Mouse (Mus musculus) C2C12 (cell line): ENCODE results near the gene C1qtnf1.

Experiments
- CTCF ChIP-seq: IDR thresholded peaks from one replicate; pipeline ENCODE4 v1.5.1; 2011; ENCODE audit not compliant: control insufficient read depth, insufficient read depth, insufficient read length
- MAX ChIP-seq: IDR thresholded peaks from one replicate; pipeline ENCODE4 v1.6.1; 2011; ENCODE audit warnings: mild to moderate bottlenecking, control low read depth
- MYOG ChIP-seq: IDR thresholded peaks from one replicate; pipeline ENCODE4 v1.6.1; 2011; ENCODE audit not compliant: control insufficient read depth, insufficient read length; ENCODE audit errors: extremely low read depth

GRCm38 (mm10) chr11:118481751-118482150 lies 53.7 kb downstream of the C1qtnf1 start:
- TF ChIP-seq CTCF, result no peak
- TF ChIP-seq MYOG, result no peak
- no peak for TF ChIP-seq MAX
